Mouse (Mus musculus): ENCODE results near the gene Ffar3. TPM values are rescaled to one million over a fixed set of nuclear protein-coding genes. Genes with fewer than 3 reads are reported as not detected.
"Not testable (repeated sequence)": the region's sequence is repeated elsewhere in the genome, so short reads cannot be mapped to it uniquely, and the experiment has no call there.

Gene Ffar3
- total RNA-seq, 2 experiments from 2014 or later = not detected

GRCm38 (mm10) chr7:30847386-30847785 is 8.6 kb downstream of the Ffar3 start:
- intact Hi-C loops (cut with DNase I) = no loop called here

GRCm38 (mm10) chr7:30846505-30847053 is 9.4 kb downstream of the Ffar3 start:
- intact Hi-C loops (cut with DNase I) = no loop called here
- no peak for DNase-seq (ENCODE audit: low spot score in 2 of 2)

More at GRCm38 (mm10) chr7:30847386-30847785, 8.6 kb downstream of the Ffar3 start:
- no peak for DNase-seq (ENCODE audit: low spot score in 2 of 2)

GRCm38 (mm10) chr7:30844676-30845297 is 11.2 kb downstream of the Ffar3 start:
- intact Hi-C loops (cut with DNase I) = no loop called here
- DNase-seq (ENCODE audit: low spot score in 2 of 2) = no peak

- no peak for DNase-seq (ENCODE audit: low spot score in 2 of 2)
- intact Hi-C loops (cut with DNase I) = no loop called here
Measured at GRCm38 (mm10) chr7:30842092-30842491, 13.9 kb downstream of the Ffar3 start.

GRCm38 (mm10) chr7:30841379-30841778 is 14.6 kb downstream of the Ffar3 start:
- no peak for DNase-seq (ENCODE audit: low spot score in 2 of 2)
- intact Hi-C loops (cut with DNase I) = no loop called here

- no peak for DNase-seq (ENCODE audit: low spot score in 2 of 2)
- intact Hi-C loops (cut with DNase I) = no loop called here
Measured at GRCm38 (mm10) chr7:30840306-30840705, 15.7 kb downstream of the Ffar3 start.

- DNase-seq (ENCODE audit: low spot score in 2 of 2) = no peak
- intact Hi-C loops (cut with DNase I) = no loop called here
Measured at GRCm38 (mm10) chr7:30837277-30837676, 18.7 kb downstream of the Ffar3 start.

GRCm38 (mm10) chr7:30832684-30833083 is 23.3 kb downstream of the Ffar3 start:
- DNase-seq (ENCODE audit: low spot score in 2 of 2); intact Hi-C loops (cut with DNase I): not testable (repeated sequence)

GRCm38 (mm10) chr7:30832261-30832660 is 23.7 kb downstream of the Ffar3 start:
- DNase-seq (ENCODE audit: low spot score in 2 of 2) = no peak
- intact Hi-C loops (cut with DNase I) = no loop called here

- no peak for DNase-seq (ENCODE audit: low spot score in 2 of 2)
Measured at GRCm38 (mm10) chr7:30829428-30829827, 26.6 kb downstream of the Ffar3 start.

GRCm38 (mm10) chr7:30828871-30829270 is 27.1 kb downstream of the Ffar3 start:
- DNase-seq (ENCODE audit: low spot score in 2 of 2); intact Hi-C loops (cut with DNase I): not testable (repeated sequence)

More at GRCm38 (mm10) chr7:30829428-30829827, 26.6 kb downstream of the Ffar3 start:
- intact Hi-C loops (cut with DNase I) = no loop called here

GRCm38 (mm10) chr7:30826660-30827059 is 29.3 kb downstream of the Ffar3 start:
- intact Hi-C loops (cut with DNase I) = no loop called here
- DNase-seq (ENCODE audit: low spot score in 2 of 2) = no peak

GRCm38 (mm10) chr7:30824306-30824705 is 31.7 kb downstream of the Ffar3 start:
- intact Hi-C loops (cut with DNase I) = no loop called here
- DNase-seq (ENCODE audit: low spot score in 2 of 2) = no peak

- no peak for DNase-seq (ENCODE audit: low spot score in 2 of 2)
Measured at GRCm38 (mm10) chr7:30823675-30824074, 32.3 kb downstream of the Ffar3 start, which contains the start of gene Ffar2. Gene Ffar2 (minus strand): TSS chr7:30823775.

GRCm38 (mm10) chr7:30821532-30821931 is 34.4 kb downstream of the Ffar3 start:
- intact Hi-C loops (cut with DNase I) = no loop called here
- DNase-seq (ENCODE audit: low spot score in 2 of 2) = no peak

More at GRCm38 (mm10) chr7:30823675-30824074, 32.3 kb downstream of the Ffar3 start, which contains the start of gene Ffar2:
- intact Hi-C loops (cut with DNase I) = no loop called here

- no peak for DNase-seq (ENCODE audit: low spot score in 2 of 2)
Measured at GRCm38 (mm10) chr7:30820854-30821445, 35.0 kb downstream of the Ffar3 start.

GRCm38 (mm10) chr7:30820131-30820530 is 35.8 kb downstream of the Ffar3 start:
- intact Hi-C loops (cut with DNase I) = no loop called here
- no peak for DNase-seq (ENCODE audit: low spot score in 2 of 2)

More at GRCm38 (mm10) chr7:30820854-30821445, 35.0 kb downstream of the Ffar3 start:
- intact Hi-C loops (cut with DNase I) = no loop called here

GRCm38 (mm10) chr7:30812291-30812807 is 43.6 kb downstream of the Ffar3 start:
- intact Hi-C loops (cut with DNase I) = loop anchor here (5.0 kb wide), 1 partner anchor 45 kb away; the partner anchor contains the start of gene Ffar3
- no peak for DNase-seq (ENCODE audit: low spot score in 2 of 2)

GRCm38 (mm10) chr7:30811757-30812290 is 44.2 kb downstream of the Ffar3 start:
- intact Hi-C loops (cut with DNase I) = loop anchor here (5.0 kb wide), 1 partner anchor 45 kb away; the partner anchor contains the start of gene Ffar3
- no peak for DNase-seq (ENCODE audit: low spot score in 2 of 2)

GRCm38 (mm10) chr7:30810319-30810718 is 45.7 kb downstream of the Ffar3 start:
- intact Hi-C loops (cut with DNase I) = loop anchor here (5.0 kb wide), 1 partner anchor 47 kb away; the partner anchor contains the start of gene Ffar3
- no peak for DNase-seq (ENCODE audit: low spot score in 2 of 2)
